Mouse (Mus musculus) frontal cortex, postnatal 25 days (tissue): Measurements from ENCODE around the gene Kxd1.

Experiments
- DNase-seq, 2 experiments: peaks; one replicate each; pipeline ENCODE4 v3.0.0; 2022; ENCODE audit warnings: low spot score in 2 of 2

The Kxd1 gene

GRCm38 (mm10) chr8:70547762-70548161, 20.0 kb upstream of the Kxd1 start:
- DNase-seq: no peak

DNA sequence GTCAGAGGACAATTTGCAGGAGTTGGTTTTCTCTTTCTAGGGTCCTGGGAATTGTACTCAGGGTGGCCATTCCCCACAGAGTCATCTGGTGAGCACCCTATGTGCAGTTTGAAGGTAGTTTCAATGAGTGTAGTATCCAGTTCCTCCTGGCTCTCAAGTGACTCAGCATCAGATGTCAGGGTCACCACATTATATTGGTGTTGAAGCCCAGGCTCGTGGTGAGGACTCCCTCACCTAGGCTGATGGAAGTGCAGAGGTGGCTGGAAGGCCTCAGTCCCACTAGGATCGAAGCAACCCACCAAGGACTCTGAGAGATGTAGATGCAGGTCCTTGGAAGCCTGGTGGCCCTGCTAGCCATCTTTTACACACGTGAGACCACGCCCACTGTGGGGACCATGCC, 18.7 kb upstream of the Kxd1 start:
- no peak for DNase-seq

DNA sequence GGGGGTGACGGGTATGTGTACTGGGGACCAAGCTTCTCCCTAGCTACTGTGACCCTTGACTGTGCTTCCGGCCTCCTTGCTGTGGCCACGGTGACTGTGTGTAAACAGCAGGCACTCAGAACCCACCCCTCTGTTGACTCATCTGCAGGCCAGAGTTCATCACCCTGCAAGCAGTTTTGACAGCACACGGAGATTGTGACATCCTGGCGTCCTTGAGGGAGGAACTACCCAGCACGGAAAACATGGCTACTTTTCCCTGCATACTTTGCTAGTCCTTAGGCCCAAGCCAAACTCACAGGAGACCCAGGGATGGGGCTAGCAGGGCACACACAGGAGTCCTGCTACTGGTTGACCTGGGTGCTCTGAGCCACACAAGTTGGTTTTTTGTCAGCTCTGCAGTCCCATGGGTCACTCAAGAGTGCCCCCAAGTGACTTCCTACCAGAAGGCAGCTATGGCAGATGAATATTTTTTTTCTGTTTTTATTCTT, 16.5 kb upstream of the Kxd1 start:
- DNase-seq: no peak

- DNase-seq: no peak
These were observed 13.3 kb upstream of the Kxd1 start for GRCm38 (mm10) chr8:70541081-70541480.

- no peak for DNase-seq
These were observed 12.8 kb upstream of the Kxd1 start for GRCm38 (mm10) chr8:70540507-70541071.

- no peak for DNase-seq
These were observed 12.3 kb upstream of the Kxd1 start for GRCm38 (mm10) chr8:70540013-70540506.

DNA sequence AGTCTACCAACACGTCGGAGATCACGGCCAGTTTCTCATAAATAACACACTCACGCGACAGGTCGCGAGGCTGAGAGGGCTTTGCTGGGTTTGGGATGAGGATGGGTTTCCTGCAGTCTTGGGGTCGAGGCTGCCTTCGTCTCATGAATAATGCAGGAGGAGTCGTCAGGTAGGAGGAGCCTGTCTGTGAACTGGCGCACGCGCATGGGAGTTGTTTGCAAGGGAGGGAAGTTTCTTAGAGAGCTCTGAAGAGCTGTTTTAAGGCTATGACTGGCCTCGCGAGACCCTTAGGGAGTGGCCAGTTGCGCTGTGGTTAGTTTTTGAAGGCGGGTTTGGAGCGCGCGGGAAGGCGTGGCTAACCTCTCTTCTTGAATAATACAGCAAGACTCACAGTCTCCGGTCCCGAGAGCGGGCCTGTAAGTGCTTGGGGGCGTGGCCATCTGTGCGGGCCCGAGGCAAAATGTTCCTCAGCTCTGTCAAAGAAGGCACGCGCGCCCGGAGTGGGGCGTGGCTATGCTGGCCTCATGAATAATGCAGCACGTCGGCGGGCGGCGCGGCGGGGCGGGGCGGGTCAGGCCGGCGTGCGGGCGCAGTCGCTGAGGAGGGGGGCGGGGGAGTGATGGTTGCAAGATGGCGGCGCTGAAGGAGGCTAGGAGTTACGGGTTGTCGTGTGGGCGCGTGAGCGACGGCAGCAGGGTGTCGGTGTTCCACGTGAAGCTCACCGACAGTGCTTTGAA, 11.5 kb upstream of the Kxd1 start, which contains the start of gene Ell:
Gene Ell (plus strand): TSS at position 381 of the 737 bp plus-strand sequence.
- DNase-seq: peak; percentile 99

DNA sequence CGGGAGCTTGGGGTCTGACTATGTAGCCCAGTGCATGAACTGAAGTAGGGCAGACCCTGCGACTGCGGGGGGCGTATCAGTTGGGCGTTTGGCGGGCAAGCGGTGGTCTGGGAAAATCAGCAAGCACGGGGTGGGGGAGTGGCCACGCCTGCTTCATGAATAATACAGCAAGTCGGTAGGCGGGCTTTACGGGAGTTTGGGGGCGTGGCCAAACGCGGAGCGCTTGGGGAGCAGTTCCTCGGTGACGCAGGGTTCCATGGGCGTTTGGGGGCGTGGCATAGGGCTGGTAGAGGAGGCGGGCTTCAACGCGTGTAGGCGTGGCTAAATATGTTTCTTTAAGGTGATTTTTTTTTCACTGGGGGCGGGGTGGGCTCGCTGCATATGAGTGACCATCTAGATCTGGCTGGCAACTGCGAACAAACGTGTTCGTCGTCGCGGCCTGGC, 10.9 kb upstream of the Kxd1 start:
- DNase-seq: peak; percentile 96 to 99

GRCm38 (mm10) chr8:70538024-70538579, 10.3 kb upstream of the Kxd1 start:
- DNase-seq: no peak

DNA sequence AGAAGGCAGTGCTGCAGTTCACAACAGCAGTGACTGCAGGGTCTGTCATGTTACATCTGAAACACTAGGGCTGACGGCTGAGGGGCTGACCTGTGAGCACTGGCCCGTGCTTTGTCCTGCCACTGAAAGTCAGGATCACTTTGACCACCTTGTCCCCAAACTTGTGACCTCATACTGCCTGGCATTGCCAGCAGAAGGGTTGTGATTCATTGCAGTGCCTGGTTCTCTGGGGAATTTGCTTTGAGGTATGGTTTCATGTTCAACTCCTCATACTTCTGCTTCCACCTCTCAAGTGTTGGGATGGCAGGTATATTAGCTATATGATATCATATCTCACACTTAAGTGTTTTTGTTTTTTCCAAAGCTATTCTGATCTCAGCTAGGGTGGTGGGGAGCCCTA, 7.9 kb upstream of the Kxd1 start:
- DNase-seq: no peak

DNA sequence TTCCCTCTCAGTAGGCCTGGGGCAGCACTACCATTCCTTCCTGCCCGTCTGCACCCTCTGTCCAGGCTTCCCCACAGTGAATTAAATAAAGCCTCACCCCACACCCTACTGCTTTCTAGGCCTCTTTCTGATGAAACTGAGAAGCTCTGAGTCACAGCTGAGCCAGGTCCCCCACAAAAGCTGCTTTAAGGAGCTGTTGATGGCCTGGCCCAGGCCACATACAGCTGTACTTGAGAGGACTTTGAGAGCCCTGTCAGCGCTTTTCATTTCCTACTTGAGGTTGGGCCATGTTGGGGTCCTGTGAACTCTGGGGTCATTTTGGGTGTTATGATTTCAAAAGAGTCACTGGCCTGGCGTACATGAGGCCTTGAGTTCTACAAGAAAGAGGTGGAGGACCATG, 7.5 kb upstream of the Kxd1 start:
- no peak for DNase-seq

DNA sequence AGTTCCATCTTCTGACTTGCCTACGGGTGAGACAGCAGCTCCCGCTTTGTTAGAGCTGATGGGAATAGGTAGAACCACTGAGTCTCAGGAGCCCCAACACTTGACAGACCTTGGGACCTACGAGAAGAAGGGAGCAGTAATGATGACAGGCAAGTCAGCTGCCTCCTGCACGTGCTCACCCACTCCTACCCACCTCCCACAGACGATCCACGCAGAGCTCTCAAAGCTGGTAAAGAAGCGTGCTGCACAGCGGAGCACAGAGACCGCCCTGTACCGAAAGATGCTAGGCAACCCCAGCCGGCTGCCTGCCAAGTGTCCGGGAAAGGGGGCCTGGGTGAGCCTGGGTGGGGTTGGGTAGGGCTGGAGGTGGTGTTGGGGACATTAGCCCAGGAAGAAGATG, 6.5 kb upstream of the Kxd1 start:
- DNase-seq: no peak

DNA sequence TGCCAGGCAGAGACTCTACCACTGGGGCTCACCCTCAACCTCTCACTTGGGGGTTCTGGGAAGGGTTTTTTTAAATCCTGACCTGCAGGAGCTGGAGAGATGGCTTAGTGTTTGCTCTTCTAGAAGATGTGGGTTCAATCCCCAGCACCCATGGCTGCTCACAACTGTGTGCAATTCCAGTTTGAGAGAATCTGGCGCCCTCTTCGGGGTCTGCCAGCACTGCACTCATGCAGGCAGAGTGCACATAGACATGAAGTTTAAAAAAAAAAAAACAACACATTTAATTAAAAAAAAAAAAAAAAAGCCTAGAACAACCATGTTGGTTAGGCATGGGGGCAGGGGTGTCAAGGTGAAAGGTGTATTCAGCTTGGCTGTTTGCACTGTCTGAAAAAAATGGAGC, 2.6 kb upstream of the Kxd1 start:
- DNase-seq: no peak

DNA sequence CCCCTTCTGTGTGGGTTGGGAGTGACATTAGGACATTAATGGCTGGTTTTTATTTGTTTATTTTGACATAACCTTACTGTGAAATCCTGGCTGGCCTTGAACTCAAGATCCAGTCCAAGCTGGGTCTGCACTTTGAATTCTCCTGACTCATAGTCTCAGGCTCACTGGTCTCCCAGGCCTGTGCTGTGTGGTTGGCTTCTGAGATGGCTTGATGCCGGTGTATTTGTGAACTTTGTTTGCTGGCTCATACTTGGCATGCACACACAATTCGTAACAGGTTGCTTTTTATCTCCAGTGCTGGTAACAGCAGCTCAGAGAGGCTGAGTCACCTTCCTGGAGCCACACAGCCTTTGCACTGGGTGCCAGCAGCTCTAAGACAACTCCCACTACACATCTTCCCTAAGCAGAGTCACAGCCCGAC, 2.0 kb upstream of the Kxd1 start:
- no peak for DNase-seq

DNA sequence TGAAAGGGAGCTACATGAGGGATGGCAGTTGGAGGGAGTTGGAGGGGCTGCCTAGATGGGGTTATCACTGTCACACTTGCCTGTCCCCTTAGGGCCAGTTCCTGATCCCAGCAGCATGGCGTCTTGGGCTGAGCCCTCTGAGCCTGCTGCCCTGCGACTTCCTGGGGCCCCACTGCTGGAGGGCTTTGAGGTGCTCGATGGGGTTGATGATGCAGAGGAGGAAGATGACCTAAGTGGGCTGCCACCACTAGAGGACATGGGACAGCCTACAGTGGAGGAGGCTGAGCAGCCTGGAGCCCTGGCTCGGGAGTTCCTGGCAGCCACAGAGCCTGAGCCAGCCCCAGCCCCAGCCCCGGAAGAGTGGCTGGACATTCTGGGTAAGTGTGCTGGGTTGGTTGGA, 1.5 kb upstream of the Kxd1 start:
- no peak for DNase-seq

DNA sequence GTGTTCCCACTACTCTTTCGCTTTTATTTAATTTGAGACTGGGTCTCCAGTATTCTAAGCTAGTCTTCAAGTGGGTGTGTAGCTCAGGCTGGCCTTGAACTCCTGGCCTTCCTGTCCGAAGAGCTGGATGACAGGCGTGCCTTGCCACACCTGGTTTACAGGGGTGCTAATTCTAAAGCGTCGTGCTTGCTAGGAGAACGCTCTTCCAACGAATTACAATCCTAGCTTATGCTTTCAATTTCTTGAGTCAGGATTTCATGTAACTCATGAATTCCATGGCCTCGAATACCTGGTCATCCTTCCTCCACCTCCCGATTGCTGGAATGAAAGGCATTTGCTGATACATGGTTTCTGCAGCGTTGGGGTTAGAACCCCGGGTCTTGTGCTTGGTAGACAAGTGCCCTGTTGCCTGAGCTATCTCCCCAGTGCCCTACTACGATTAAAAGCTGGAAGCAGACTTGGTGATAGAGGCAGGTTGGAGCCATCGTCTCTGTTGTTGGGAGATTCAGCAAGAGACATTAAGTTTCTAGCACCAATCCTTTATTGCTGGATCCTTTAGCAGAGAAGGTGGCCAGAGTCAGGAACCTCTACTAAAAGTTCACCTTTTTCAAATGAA, 534 bp upstream of the Kxd1 start:
- no peak for DNase-seq

DNA sequence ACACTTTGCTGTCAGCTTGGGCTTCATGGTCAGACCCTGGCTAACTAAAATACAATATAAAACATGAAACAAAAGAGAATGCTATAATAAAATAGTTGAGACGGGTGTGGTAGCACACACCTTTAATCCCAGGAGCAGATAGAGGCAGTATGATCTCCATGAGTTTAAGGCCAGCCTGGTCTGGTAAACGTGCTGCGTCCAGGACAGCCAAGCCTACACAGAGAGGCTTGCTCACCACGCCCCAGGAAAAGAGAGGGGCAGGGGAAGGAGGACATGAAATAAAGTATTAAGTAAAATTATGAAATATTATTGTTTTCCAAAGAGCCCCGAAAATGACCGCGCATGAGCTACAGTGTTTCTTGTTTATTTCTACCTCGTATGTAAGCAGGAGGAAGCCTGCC, 645 bp downstream of the Kxd1 start:
- no peak for DNase-seq

GRCm38 (mm10) chr8:70522592-70523403, 5.0 kb downstream of the Kxd1 start:
- peak; percentile 87 to 93 for DNase-seq

- DNase-seq: no peak
These were observed 8.2 kb downstream of the Kxd1 start for GRCm38 (mm10) chr8:70519606-70520005.

DNA sequence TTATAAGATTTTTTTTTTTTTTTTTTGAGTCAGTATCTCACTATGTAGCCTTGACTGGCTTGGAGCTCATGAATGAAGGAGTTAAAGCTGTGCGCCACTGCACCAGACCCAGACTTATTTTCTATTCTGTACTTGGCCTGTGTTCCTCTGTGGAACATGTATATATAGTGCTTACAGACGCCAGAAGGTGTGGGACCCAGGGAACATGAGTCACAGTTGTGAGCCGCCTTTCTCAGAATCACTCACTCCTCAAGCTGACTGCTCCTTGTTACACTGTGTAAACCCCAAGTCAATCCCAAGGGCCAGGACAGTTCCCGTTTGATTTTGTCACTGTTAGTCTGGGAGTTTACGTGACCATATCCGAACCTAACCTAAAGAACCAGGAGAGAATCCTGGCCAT, 8.7 kb downstream of the Kxd1 start:
- no peak for DNase-seq

DNA sequence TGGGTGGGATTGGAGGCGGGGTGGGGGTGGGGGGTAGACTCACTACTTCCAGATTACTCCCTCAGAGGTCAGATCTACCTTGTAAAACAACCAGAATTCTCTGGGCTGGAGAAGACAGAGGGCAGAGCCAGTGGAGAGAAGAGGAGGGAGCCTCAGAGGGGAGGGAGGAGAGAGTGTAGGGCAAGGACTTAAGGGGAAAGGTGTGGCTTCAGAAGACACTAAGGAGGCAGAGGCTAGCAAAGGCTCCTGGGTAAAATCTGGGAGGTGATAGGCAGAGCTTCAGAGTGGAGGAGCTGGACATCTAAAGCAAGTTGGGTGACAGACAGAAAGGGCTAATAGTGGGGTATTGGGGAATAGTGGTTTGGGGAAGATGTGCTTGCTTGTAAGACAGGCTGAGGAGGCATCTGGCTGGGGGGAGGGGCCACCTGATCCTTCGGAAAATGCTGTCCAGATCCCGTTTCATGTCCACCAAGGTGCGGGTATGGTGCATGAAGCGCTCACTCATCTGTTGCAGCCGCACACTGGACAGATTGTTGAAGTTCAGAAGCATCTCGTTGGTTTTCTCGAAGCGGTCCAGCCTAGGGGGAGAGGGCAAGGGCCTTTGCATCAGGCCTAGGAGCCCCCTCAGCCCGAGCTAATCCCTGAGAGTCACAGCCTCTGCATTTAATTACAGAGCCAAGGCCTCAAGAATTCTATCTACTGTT, 9.7 kb downstream of the Kxd1 start:
- no peak for DNase-seq
